Mouse (Mus musculus) liver, embryonic 14.5 days (tissue): ENCODE data around the gene Snapc5. TPM values are rescaled to one million over a fixed set of nuclear protein-coding genes. Genes with fewer than 3 reads are reported as not detected.

Source experiments
- ATAC-seq: fragments of 200-750 bp; cut with Nextera tagmentation; 2 replicates; pipeline ENCODE4 v1.8.0; 2017; ENCODE audit warnings: moderate number of reproducible peaks, mild to moderate bottlenecking, moderate library complexity; ENCODE audit not compliant: insufficient read depth
- DNase-seq, 3 experiments: peaks; one replicate each; pipeline ENCODE4 v3.0.0-alpha.2; 2012 to 2013; ENCODE audit warnings: low read depth in 3 of 3, low spot score in 3 of 3
- H3K27ac ChIP-seq: fragments of 300-500 bp; sonication (generic); 2 replicates; pipeline ENCODE4 v1.5.1; 2014; ENCODE audit warnings: moderate library complexity, mild to moderate bottlenecking, control low read depth, inconsistent platforms
- H3K27me3 ChIP-seq: fragments of 300-500 bp; sonication (generic); 2 replicates; pipeline ENCODE4 v1.6.1; 2014; ENCODE audit warnings: mild to moderate bottlenecking, low read length, moderate library complexity; ENCODE audit not compliant: control insufficient read depth, insufficient read depth
- H3K36me3 ChIP-seq: fragments of 300-500 bp; sonication (generic); replicated peaks from 2 replicates; pipeline ENCODE4 v1.6.1; 2014; ENCODE audit warnings: low read depth; ENCODE audit not compliant: control insufficient read depth, insufficient read depth
- H3K4me1 ChIP-seq, 2 experiments: fragments of 200-500 bp in 1 of 2; fragments of 300-500 bp in 1 of 2; sonication (generic) in 1 of 2; replicated peaks; 2 replicates each; pipeline ENCODE4 v1.6.1; 2012 to 2014; ENCODE audit warnings: antibody characterized with exemption in 1 of 2, inconsistent platforms in 1 of 2, low read length in 1 of 2; ENCODE audit not compliant: control insufficient read depth in 2 of 2, insufficient read depth in 2 of 2
- H3K4me2 ChIP-seq: fragments of 300-500 bp; sonication (generic); 2 replicates; pipeline ENCODE4 v1.6.1; 2014; ENCODE audit warnings: low read depth, mild to moderate bottlenecking, control low read depth, moderate library complexity
- H3K4me3 ChIP-seq, 2 experiments: fragments of 200-500 bp in 1 of 2; fragments of 300-500 bp in 1 of 2; sonication (generic) in 1 of 2; 2 replicates each; pipeline ENCODE4 v1.5.1; 2012 to 2014; ENCODE audit warnings: low read depth in 2 of 2, low read length in 2 of 2, mild to moderate bottlenecking in 2 of 2, control low read depth in 1 of 2, inconsistent platforms in 1 of 2, moderate library complexity in 1 of 2; ENCODE audit not compliant: insufficient read depth in 1 of 2
- H3K9ac ChIP-seq: fragments of 300-500 bp; sonication (generic); replicated peaks from 2 replicates; pipeline ENCODE4 v1.6.1; 2014; ENCODE audit warnings: mild to moderate bottlenecking, control low read depth, moderate library complexity
- H3K9me3 ChIP-seq: fragments of 300-500 bp; sonication (generic); 2 replicates; pipeline ENCODE4 v1.6.1; 2016; ENCODE audit warnings: low read length, mixed read lengths; ENCODE audit not compliant: control insufficient read depth
- CTCF ChIP-seq: IDR thresholded peaks from 2 replicates; pipeline ENCODE4 v1.5.1; 2016; ENCODE audit warnings: antibody characterized with exemption, low read depth, control low read depth
- EP300 ChIP-seq: IDR thresholded peaks from 2 replicates; pipeline ENCODE4 v1.6.1; 2016; ENCODE audit warnings: antibody characterized with exemption, low read depth
- WGBS: fragments of 180-500 bp; shearing (Covaris S2); extraction: QIAGEN DNeasy Blood & Tissue Kit; methylation state at CpG from one replicate; pipeline ENCODE4 v1.1.7; 2014; ENCODE audit not compliant: insufficient replicate concordance; 5-methylcytosine and 5-hydroxymethylcytosine counted together
- polyA plus RNA-seq, 2 experiments: library from polyadenylated mRNA; depleted of rRNA in 1 of 2; stranded (reverse) in 1 of 2; unstranded in 1 of 2; fragments of >200 nt; fragmentation: Nextera tagmentation in 1 of 2; extraction: Ambion mirVana in 1 of 2; gene quantifications; 2 replicates each; pipeline versions ENCODE4 v1.2.1 to v1.2.3; 2012 to 2014

Snapc5 gene
- polyA plus RNA-seq, 2 experiments = 8.3 to 11.5 TPM

- DNase-seq (no peak), ATAC-seq (no peak)
- Histone ChIP-seq H3K9ac (no peak overlapping the region), H3K4me1 (peaks cover 0 to 3% of the 10 kb centered on the region in 2 experiments; a peak in 1 of 4 replicates), H3K27me3 (no peaks in the 10 kb centered on the region), H3K4me2 (no peak overlapping the region), H3K27ac (no peak overlapping the region), H3K9me3 (no peaks in the 10 kb centered on the region), H3K36me3 (no peaks in the 10 kb centered on the region; the same call in 1 of the 2 replicates), H3K4me3 (no peak overlapping the region)
- TF ChIP-seq CTCF (no peak), EP300 (no peak)
- WGBS = 45% methylated on average over 2 of the region's 2 CpGs
Observed at GRCm38 (mm10) chr9:64199897-64200296, 20.8 kb downstream of the Snapc5 start.

GRCm38 (mm10) chr9:64202331-64202730, 23.3 kb downstream of the Snapc5 start:
- ATAC-seq (no peak), DNase-seq (no peak)
- no peak overlapping the region for H3K27ac ChIP-seq
- H3K4me3 ChIP-seq = no peak overlapping the region
- TF ChIP-seq EP300 (no peak), CTCF (no peak)
- no peaks in the 10 kb centered on the region for H3K27me3 ChIP-seq
- no peaks in the 10 kb centered on the region for H3K9me3 ChIP-seq
- H3K36me3 ChIP-seq = no peaks in the 10 kb centered on the region; the same call in 1 of the 2 replicates
- no peak overlapping the region for H3K4me2 ChIP-seq
- no peak overlapping the region for H3K9ac ChIP-seq
- H3K4me1 ChIP-seq = peaks cover 0 to 3% of the 10 kb centered on the region in 2 experiments; a peak in 1 of 4 replicates

GRCm38 (mm10) chr9:64202866-64203265, 23.8 kb downstream of the Snapc5 start:
- no peak overlapping the region for H3K27ac ChIP-seq
- no peaks in the 10 kb centered on the region; the same call in 1 of the 2 replicates for H3K36me3 ChIP-seq
- TF ChIP-seq CTCF = no peak
- no peak for TF ChIP-seq EP300
- no peak overlapping the region for H3K4me2 ChIP-seq
- no peaks in the 10 kb centered on the region for H3K9me3 ChIP-seq
- H3K9ac ChIP-seq = no peak overlapping the region
- H3K4me1 ChIP-seq = peaks cover 0 to 3% of the 10 kb centered on the region in 2 experiments; a peak in 1 of 4 replicates
- no peaks in the 10 kb centered on the region for H3K27me3 ChIP-seq
- DNase-seq (no peak), ATAC-seq (no peak)
- no peak overlapping the region for H3K4me3 ChIP-seq

- no peak for ATAC-seq
- TF ChIP-seq EP300 (no peak), CTCF (no peak)
- Histone ChIP-seq H3K4me2 (no peak overlapping the region), H3K4me3 (no peak overlapping the region), H3K27me3 (no peaks in the 10 kb centered on the region), H3K9me3 (no peaks in the 10 kb centered on the region), H3K9ac (no peak overlapping the region), H3K27ac (no peak overlapping the region), H3K36me3 (no peaks in the 10 kb centered on the region; the same call in 1 of the 2 replicates), H3K4me1 (no peaks in the 10 kb centered on the region)
- 81% methylated on average over 3 of the region's 3 CpGs for WGBS
- DNase-seq = no peak
Observed at GRCm38 (mm10) chr9:64207509-64208084, 28.5 kb downstream of the Snapc5 start.

- no peak for ATAC-seq
- Histone ChIP-seq H3K36me3 (no peaks in the 10 kb centered on the region), H3K4me2 (no peak overlapping the region), H3K27ac (no peak overlapping the region), H3K27me3 (no peaks in the 10 kb centered on the region), H3K9me3 (no peaks in the 10 kb centered on the region), H3K4me3 (no peak overlapping the region), H3K4me1 (peaks cover 0 to 6% of the 10 kb centered on the region in 2 experiments; a peak in 2 of 4 replicates), H3K9ac (no peak overlapping the region)
- TF ChIP-seq CTCF (no peak), EP300 (no peak)
- WGBS = 77% methylated on average over 17 of the region's 17 CpGs
- no peak for DNase-seq
Observed at GRCm38 (mm10) chr9:64214452-64214851, 35.4 kb downstream of the Snapc5 start.
